Mouse (Mus musculus) heart, adult 2 months (tissue): ENCODE measurements around the gene Olfr266.

Source experiments
- CTCF ChIP-seq: fragments of 200-600 bp; IDR thresholded peaks from 2 replicates; pipeline ENCODE4 v1.8.1; 2022; ENCODE audit warnings: antibody characterized with exemption, mild to moderate bottlenecking, moderate library complexity
- EP300 ChIP-seq: fragments of 200-500 bp; IDR thresholded peaks from 2 replicates; pipeline ENCODE4 v1.6.1; 2011; ENCODE audit warnings: low read depth, low read length, control low read depth; ENCODE audit not compliant: insufficient read depth

DNA sequence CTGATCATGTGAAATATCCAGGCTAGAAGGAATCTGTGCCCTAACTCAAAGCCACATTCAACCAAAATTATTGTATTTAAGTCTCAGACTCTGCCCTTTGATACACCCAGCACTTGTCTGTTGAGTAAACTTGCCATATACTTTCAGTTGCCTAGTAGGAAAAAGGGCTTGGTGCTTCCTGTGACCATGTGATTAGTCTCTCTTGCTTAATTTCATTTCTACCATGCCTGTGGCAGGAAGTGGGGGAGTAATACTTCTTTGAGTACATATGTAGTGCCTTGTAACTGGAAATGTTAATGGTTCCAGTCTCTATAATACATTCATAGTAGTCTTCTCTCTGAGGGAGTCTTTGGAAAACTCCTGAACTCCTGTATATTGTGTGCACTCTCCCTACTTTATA, 38.1 kb downstream of the Olfr266 start:
- TF ChIP-seq EP300 (no peak), CTCF (no peak)
